Mouse (Mus musculus): Measurements from ENCODE around the gene Mlf2. TPM values are rescaled to one million over a fixed set of nuclear protein-coding genes. Genes with fewer than 3 reads are reported as not detected.
"Not testable (repeated sequence)": the region's sequence is repeated elsewhere in the genome, so short reads cannot be mapped to it uniquely, and the experiment has no call there.

Mlf2 gene
- 100 to 1,000 TPM; 257 to 265 TPM for total RNA-seq (2021)
- long read RNA-seq, experiment 1, transcript Mlf2-202 (9 exons, 1,475 nt), result major isoform, 248 of 337 reads
- long read RNA-seq, experiment 1, transcript Mlf2-201 (9 exons, 1,451 nt), result minor isoform, 17 of 337 reads
- long read RNA-seq, experiment 1, partial matches to known transcripts, result 45 of 337 reads
- long read RNA-seq, experiment 1, other reads (novel, unspliced or antisense), result 27 of 337 reads
- long read RNA-seq, experiment 2, transcript Mlf2-202 (9 exons, 1,475 nt), result major isoform, 315 of 434 reads
- long read RNA-seq, experiment 2, transcript Mlf2-201 (9 exons, 1,451 nt), result minor isoform, 14 of 434 reads
- long read RNA-seq, experiment 2, partial matches to known transcripts, result 60 of 434 reads
- long read RNA-seq, experiment 2, other reads (novel, unspliced or antisense), result 45 of 434 reads

GRCm38 (mm10) chr6:124930754-124931524 is at the start of gene Mlf2:
Mlf2 (plus strand) TSS chr6:124931386.
- peak; percentile 99 for DNase-seq (ENCODE audit: low spot score in 2 of 2)

GRCm38 (mm10) chr6:124881821-124882220 is 49.4 kb upstream of the Mlf2 start:
- DNase-seq (ENCODE audit: low spot score in 2 of 2), result no peak

DNA sequence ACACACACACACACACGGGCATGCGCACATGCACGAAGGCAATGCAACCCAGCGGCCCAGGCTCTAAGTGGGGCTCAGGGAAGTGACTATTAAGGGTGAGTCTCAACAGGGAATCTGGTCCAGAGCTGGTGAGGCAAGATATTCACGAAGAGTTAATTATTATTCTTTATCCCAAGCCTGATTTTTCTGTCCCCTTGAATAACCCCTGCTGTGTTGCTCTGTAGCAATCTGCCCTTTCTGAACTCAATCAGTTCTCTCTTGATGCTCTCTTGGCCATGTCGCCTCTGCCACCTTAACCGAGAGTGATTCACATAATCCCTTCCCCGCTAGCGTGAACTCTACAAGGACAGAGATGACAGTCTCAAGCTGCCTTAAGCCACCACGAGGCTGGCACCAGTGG is 47.8 kb upstream of the Mlf2 start:
- DNase-seq (ENCODE audit: low spot score in 2 of 2), result no peak

GRCm38 (mm10) chr6:124884714-124885500 is 46.3 kb upstream of the Mlf2 start:
- no peak for DNase-seq (ENCODE audit: low spot score in 2 of 2)

DNA sequence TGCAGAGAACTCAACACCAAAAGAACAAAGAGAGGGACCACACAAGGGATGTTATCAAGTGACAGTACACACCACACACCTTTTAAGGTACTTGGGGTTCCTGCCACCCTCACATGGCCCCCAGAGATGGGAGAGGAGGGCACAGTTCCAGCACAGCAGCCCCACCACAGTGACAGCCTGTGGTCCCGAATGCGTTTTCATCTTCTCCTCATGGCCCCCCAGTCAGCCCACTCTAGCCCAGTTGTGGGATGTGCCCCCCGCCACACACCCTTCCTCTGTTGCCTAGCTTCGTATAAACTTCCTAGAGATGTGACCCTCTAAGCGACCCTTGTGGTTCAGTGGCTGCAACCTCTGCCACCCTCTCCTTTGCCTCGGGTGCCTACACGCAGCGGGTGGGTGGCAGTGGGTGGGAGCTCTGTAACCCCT is 45.2 kb upstream of the Mlf2 start:
- DNase-seq (ENCODE audit: low spot score in 2 of 2), result no peak

- no peak for DNase-seq (ENCODE audit: low spot score in 2 of 2)
These were observed 43.2 kb upstream of the Mlf2 start, which contains the start of gene Cd4 for GRCm38 (mm10) chr6:124887986-124888385. Cd4 (minus strand) TSS chr6:124888221.

DNA sequence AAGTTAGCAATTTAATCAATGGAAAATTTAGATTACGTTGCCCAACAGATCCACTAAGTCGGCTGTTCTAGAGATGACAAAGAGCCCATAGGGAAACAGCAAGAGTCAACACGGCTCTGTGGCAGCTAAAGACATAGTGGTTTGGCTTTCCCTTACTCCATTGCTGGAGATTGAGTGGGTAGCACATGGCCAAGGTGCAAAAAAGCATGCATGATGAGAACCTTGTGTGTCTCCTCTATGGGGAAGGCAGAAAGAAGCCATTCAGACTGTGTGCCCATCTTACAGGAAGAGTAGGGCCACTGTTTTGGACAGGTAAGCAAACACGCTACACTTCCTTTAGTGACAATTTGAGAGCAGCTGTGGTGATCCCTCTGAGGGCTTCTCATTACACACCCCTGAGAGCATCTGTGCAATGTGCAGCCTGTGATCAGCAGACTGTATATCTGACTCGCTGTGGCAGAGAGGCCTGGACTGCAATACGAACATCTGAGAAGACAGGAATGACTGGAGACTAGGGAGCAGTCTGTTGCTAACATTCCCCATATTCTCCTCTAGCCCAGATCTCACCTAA is 42.5 kb upstream of the Mlf2 start:
- DNase-seq (ENCODE audit: low spot score in 2 of 2), result no peak

DNA sequence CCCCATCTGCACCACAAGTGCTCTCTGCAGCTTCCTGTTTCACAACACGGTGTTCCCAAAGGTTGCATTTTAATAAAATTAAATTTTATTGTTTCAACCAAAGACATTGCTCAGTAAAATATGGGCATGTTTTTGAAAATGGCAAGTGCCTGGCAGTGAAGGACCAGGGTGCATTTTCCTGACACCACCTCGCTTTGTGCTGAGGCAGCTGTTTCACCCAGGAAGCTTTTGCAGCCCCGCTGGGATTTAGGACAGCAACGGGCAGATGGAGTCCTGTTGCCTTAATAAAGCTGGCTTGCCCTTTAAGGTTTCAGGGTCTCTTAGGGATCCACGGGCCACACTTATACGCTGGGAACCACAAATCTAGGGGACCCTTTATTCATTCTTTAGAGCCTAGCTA is 40.2 kb upstream of the Mlf2 start:
- no peak for DNase-seq (ENCODE audit: low spot score in 2 of 2)

DNA sequence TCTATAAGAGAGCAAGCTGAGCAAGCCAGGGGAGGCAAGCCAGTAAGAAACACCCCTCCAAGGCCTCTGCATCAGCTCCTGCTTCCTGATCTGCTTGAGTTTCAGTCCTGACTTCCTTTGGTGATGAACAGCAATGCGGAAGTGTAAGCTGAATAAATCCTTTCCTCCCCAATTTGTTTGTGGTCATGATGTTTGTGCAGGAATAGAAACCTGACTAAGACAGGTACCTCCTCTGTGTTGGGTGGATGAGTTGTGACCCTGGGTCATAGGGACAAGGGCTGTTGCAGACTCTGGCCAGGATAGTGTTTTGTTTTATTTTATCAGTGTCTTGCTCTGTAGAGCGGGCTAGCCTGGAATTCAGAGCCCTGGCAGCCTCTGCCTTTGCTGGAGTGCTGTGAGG is 37.1 kb upstream of the Mlf2 start:
- DNase-seq (ENCODE audit: low spot score in 2 of 2), result not testable (repeated sequence)

- no peak for DNase-seq (ENCODE audit: low spot score in 2 of 2)
These were observed 32.8 kb upstream of the Mlf2 start for GRCm38 (mm10) chr6:124898359-124898758.

GRCm38 (mm10) chr6:124900056-124900800 is 31.0 kb upstream of the Mlf2 start:
- DNase-seq (ENCODE audit: low spot score in 2 of 2), result no peak

- no peak for DNase-seq (ENCODE audit: low spot score in 2 of 2)
These were observed 30.2 kb upstream of the Mlf2 start for GRCm38 (mm10) chr6:124900801-124901480.

GRCm38 (mm10) chr6:124901851-124902250 is 29.3 kb upstream of the Mlf2 start:
- DNase-seq (ENCODE audit: low spot score in 2 of 2), result no peak

DNA sequence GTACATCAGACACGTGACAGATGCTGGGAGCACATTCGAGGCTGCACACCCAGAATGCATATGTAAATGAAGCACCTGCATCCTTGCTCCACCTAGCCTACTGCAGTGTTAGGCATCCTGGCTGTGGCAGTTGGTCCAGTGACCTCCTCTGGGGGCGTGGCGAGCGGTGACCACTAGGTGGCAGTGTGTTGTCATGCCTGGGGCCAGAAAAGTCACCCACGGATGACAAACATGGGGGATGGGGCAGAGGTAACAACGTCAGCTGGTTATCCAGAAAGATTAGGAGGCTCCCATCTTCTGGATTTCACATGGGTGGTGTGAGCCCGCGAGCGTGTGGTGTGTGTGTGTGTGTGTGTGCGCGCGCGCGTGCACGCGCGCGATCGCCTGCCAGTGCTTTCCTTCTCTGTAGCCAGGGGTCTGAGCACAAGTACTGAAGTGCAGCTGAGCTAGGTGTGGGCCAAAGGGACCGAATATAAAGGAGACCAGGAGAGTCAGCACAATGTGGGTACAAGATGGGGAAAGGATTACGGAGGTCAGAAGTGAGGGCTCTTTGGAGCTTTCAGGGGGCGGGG is 27.5 kb upstream of the Mlf2 start:
- peak; percentile 95 to 97 for DNase-seq (ENCODE audit: low spot score in 2 of 2)

DNA sequence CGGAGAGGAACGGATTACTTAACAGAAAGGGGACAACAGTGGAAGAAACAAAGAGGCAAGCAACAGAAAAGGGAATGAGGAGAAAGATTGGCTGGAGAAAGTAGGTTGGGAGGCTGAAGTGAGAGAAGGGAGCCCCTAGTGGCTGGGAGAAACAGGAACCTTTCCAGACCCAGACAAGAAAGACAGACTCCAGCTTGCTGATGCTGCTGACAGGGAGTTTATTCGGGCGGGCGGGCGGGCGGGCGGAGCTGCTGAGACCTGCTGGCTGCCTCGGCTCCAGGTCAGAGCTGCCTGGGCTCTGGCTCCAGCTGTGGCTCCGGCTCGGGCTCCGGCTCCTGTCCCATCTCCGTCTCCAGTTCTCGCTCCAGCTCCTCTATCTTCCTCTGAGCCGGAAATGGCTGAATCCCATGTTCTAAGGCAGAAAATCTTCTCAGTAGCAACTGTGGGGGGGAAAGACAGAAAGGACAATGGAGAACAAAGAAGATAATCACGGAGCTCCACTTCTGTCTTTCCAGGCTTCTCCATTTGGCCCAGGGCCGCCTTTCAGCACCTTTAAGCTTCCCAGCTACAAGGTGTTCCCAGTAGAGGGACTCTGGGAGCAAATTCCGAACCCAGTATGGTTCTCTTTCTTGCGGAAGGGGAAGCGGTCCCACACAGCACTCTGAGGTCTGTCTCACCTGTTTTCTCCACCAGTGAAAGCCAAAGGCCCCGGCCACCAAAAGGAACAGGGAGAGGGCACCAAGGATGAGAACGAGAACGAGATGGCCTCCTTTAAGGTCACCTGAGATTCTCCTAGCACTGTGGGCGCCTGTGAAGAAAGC is 26.8 kb upstream of the Mlf2 start:
- no peak for DNase-seq (ENCODE audit: low spot score in 2 of 2)

DNA sequence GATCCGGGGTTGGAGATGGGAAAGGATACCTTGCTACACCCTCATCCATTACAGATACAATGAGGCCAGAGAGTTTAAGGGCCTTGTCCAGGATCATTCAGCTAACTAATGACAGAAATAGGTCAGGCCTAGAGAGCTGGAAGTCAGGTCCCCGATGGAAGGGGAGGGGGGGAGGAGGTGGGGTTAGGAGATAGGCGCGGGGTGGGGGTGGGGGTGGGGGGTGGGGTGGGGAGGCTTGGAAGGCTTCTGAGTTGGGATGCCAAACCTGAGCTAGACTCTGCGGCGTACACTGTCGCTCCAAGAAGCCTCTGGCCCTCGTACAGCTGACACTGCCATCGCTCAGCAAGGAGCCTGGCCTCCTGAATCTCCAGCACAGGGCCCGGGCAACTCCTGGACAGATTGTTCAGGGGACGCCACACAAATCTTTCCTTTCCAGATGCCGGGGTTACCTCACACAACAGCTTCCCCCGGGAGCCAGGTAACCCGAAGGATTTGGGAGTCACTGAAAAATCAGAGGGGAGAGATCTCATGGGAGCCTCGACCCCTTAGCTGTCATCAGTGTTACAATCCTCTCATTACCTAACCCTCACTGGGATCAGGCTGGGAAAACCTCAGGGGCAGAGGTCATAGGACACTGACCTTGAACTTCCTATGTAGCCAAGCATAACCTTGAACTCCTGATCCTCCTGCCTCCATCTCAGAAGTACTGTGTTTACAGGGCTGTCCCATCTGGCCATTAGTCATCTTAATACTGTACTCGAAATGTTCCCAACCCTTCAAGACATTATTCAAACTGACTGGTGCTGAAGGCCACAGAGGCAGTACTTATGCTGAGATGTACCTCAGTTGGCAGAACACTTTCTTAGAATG is 26.0 kb upstream of the Mlf2 start:
- DNase-seq (ENCODE audit: low spot score in 2 of 2), result no peak

GRCm38 (mm10) chr6:124907767-124908166 is 23.4 kb upstream of the Mlf2 start:
- DNase-seq (ENCODE audit: low spot score in 2 of 2), result no peak

DNA sequence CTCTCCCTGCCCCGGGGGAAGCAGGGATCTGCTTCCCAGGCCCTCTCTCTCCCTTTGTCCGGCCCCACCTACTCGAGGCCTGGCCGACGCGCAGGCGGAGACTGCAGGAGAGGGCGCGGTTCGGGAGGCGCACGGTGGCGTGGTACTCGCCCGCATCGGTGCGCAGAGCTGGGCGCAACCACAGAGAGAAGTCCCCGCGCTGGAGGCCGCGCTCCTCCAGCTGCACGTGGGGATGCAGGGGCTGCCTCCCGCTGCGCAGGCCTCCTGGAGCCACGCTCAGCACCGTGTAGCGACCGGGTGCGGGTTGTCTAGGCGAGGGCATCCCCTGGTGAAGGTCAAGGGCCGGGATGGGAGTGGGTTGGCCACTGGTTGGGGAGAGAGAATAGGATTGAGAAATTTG is 21.2 kb upstream of the Mlf2 start:
- no peak for DNase-seq (ENCODE audit: low spot score in 2 of 2)
